Mouse (Mus musculus) MEL (cell line): ENCODE results near the gene Gm13283. TPM values are rescaled to one million over a fixed set of nuclear protein-coding genes. Genes with fewer than 3 reads are reported as not detected.

Source experiments
- DNase-seq: peaks from one replicate; pipeline ENCODE4 v3.0.0; 2011; ENCODE audit warnings: low read depth, low spot score
- H3K27ac ChIP-seq: 2 replicates; pipeline ENCODE4 v1.5.1; 2012; ENCODE audit warnings: low read depth, mild to moderate bottlenecking, control low read depth, low read length, moderate library complexity; ENCODE audit not compliant: control insufficient read depth
- H3K27me3 ChIP-seq, 2 experiments: fragments of 150-350 bp in 1 of 2; sonication (generic) in 1 of 2; 2 replicates each; pipeline ENCODE4 v1.6.1; 2012; ENCODE audit warnings: low read length in 2 of 2, mild to moderate bottlenecking in 2 of 2, improper control_type of control experiment in 1 of 2, moderate library complexity in 1 of 2; ENCODE audit not compliant: insufficient read depth in 2 of 2, control insufficient read depth in 1 of 2
- H3K36me3 ChIP-seq, 2 experiments: 2 replicates each; pipeline ENCODE4 v1.6.1; 2012 to 2014; ENCODE audit warnings: low read length in 2 of 2, improper control_type of control experiment in 1 of 2, inconsistent platforms in 1 of 2, mild to moderate bottlenecking in 1 of 2; ENCODE audit not compliant: insufficient read depth in 2 of 2, control insufficient read depth in 1 of 2
- H3K4me1 ChIP-seq, 2 experiments: fragments of 150-350 bp in 1 of 2; sonication (generic) in 1 of 2; 2 replicates each; pipeline ENCODE4 v1.6.1; 2012; ENCODE audit warnings: low read length in 2 of 2, improper control_type of control experiment in 1 of 2, mild to moderate bottlenecking in 1 of 2; ENCODE audit not compliant: insufficient read depth in 2 of 2, control insufficient read depth in 1 of 2
- H3K4me3 ChIP-seq, 2 experiments: fragments of 150-350 bp in 1 of 2; sonication (generic) in 1 of 2; 2 replicates each; pipeline ENCODE4 v1.5.1; 2012; ENCODE audit warnings: low read depth in 2 of 2, low read length in 2 of 2, mild to moderate bottlenecking in 2 of 2, moderate library complexity in 2 of 2, control low read depth in 1 of 2, improper control_type of control experiment in 1 of 2; ENCODE audit not compliant: control insufficient read depth in 1 of 2, insufficient read depth in 1 of 2
- H3K79me2 ChIP-seq: 2 replicates; pipeline ENCODE4 v1.6.1; 2012; ENCODE audit warnings: mild to moderate bottlenecking, low read length, moderate library complexity; ENCODE audit not compliant: control insufficient read depth, poor library complexity, insufficient read depth
- H3K9ac ChIP-seq: 2 replicates; pipeline ENCODE4 v1.6.1; 2012; ENCODE audit warnings: low read depth, mild to moderate bottlenecking, control low read depth, low read length, moderate library complexity; ENCODE audit not compliant: control insufficient read depth, poor library complexity, severe bottlenecking
- H3K9me3 ChIP-seq: fragments of 150-350 bp; sonication (generic); replicated peaks from 2 replicates; pipeline ENCODE4 v1.6.1; 2012; ENCODE audit warnings: mild to moderate bottlenecking, low read length, improper control_type of control experiment, moderate library complexity; ENCODE audit not compliant: insufficient read depth
- BHLHE40 ChIP-seq: IDR thresholded peaks from 2 replicates; pipeline ENCODE4 v1.6.1; 2012; ENCODE audit warnings: low read depth, mild to moderate bottlenecking, inconsistent platforms, low read length, improper control_type of control experiment, borderline replicate concordance
- CHD1 ChIP-seq: IDR thresholded peaks from 2 replicates; pipeline ENCODE4 v1.6.1; 2012; ENCODE audit warnings: low read depth, mild to moderate bottlenecking, inconsistent platforms, low read length, improper control_type of control experiment
- CHD2 ChIP-seq: IDR thresholded peaks from 2 replicates; pipeline ENCODE4 v1.6.1; 2011; ENCODE audit warnings: low read length, improper control_type of control experiment
- CTCF ChIP-seq, 3 experiments: IDR thresholded peaks in 2 of 3; conservative IDR thresholded peaks in 1 of 3; 2 replicates each; pipeline ENCODE4 v1.5.1; 2011 to 2012; ENCODE audit warnings: low read length in 3 of 3, low read depth in 2 of 3, mild to moderate bottlenecking in 2 of 3, improper control_type of control experiment in 1 of 3, inconsistent platforms in 1 of 3, mixed read lengths in 1 of 3, moderate library complexity in 1 of 3; ENCODE audit not compliant: control insufficient read depth in 1 of 3, insufficient read depth in 1 of 3, poor library complexity in 1 of 3, severe bottlenecking in 1 of 3
- EP300 ChIP-seq, 2 experiments: IDR thresholded peaks; 2 replicates each; pipeline ENCODE4 v1.6.1; 2011; ENCODE audit warnings: improper control_type of control experiment in 2 of 2, low read length in 2 of 2, low read depth in 1 of 2, mild to moderate bottlenecking in 1 of 2
- ETS1 ChIP-seq: IDR thresholded peaks from 2 replicates; pipeline ENCODE4 v1.6.1; 2012; ENCODE audit warnings: low read depth, mild to moderate bottlenecking, inconsistent platforms, low read length, improper control_type of control experiment, moderate library complexity
- GATA1 ChIP-seq: IDR thresholded peaks from 2 replicates; pipeline ENCODE4 v1.6.1; 2011; ENCODE audit warnings: low read depth, low read length, improper control_type of control experiment
- HCFC1 ChIP-seq: IDR thresholded peaks from 2 replicates; pipeline ENCODE4 v1.6.1; 2012; ENCODE audit warnings: low read depth, mild to moderate bottlenecking, inconsistent platforms, low read length, improper control_type of control experiment, moderate library complexity
- KAT2A ChIP-seq: conservative IDR thresholded peaks from 2 replicates; pipeline ENCODE4 v1.6.1; 2012; ENCODE audit warnings: low read depth, low read length, improper control_type of control experiment, inconsistent platforms
- MAZ ChIP-seq: IDR thresholded peaks from 2 replicates; pipeline ENCODE4 v1.6.1; 2012; ENCODE audit warnings: low read depth, mild to moderate bottlenecking, inconsistent platforms, low read length, improper control_type of control experiment
- MEF2A ChIP-seq: IDR thresholded peaks from 2 replicates; pipeline ENCODE4 v1.6.1; 2014; ENCODE audit warnings: low read depth, mild to moderate bottlenecking, inconsistent platforms, low read length, improper control_type of control experiment; ENCODE audit not compliant: poor library complexity, insufficient replicate concordance, severe bottlenecking; ENCODE audit errors: extremely low read depth
- MXI1 ChIP-seq: IDR thresholded peaks from 2 replicates; pipeline ENCODE4 v1.6.1; 2011; ENCODE audit warnings: mild to moderate bottlenecking, low read depth, low read length, improper control_type of control experiment
- MYB ChIP-seq: IDR thresholded peaks from 2 replicates; pipeline ENCODE4 v1.6.1; 2011; ENCODE audit warnings: mild to moderate bottlenecking, low read depth, low read length, improper control_type of control experiment
- MYC ChIP-seq: IDR thresholded peaks from 2 replicates; pipeline ENCODE4 v1.6.1; 2011; ENCODE audit warnings: low read depth, mild to moderate bottlenecking, low read length, improper control_type of control experiment, moderate library complexity
- NRF1 ChIP-seq: IDR thresholded peaks from 2 replicates; pipeline ENCODE4 v1.6.1; 2014; ENCODE audit warnings: low read depth, mild to moderate bottlenecking, inconsistent platforms, low read length, improper control_type of control experiment, moderate library complexity; ENCODE audit not compliant: poor library complexity, insufficient read depth, severe bottlenecking
- POLR2A ChIP-seq, 2 experiments: IDR thresholded peaks; 2 replicates each; pipeline ENCODE4 v1.6.1; 2011 to 2012; ENCODE audit warnings: low read length in 2 of 2, mild to moderate bottlenecking in 2 of 2, control low read depth in 1 of 2, improper control_type of control experiment in 1 of 2, low read depth in 1 of 2, moderate library complexity in 1 of 2; ENCODE audit not compliant: control insufficient read depth in 1 of 2, insufficient read depth in 1 of 2, poor library complexity in 1 of 2
- RCOR1 ChIP-seq: IDR thresholded peaks from 2 replicates; pipeline ENCODE4 v1.6.1; 2012; ENCODE audit warnings: low read depth, mild to moderate bottlenecking, inconsistent platforms, low read length, improper control_type of control experiment
- SIN3A ChIP-seq: IDR thresholded peaks from 2 replicates; pipeline ENCODE4 v1.6.1; 2012; ENCODE audit warnings: low read length, improper control_type of control experiment, inconsistent platforms
- TBP ChIP-seq: IDR thresholded peaks from 2 replicates; pipeline ENCODE4 v1.8.0; 2011; ENCODE audit warnings: low read depth, low read length, improper control_type of control experiment
- TCF12 ChIP-seq: IDR thresholded peaks from 2 replicates; pipeline ENCODE4 v1.6.1; 2014; ENCODE audit warnings: low read depth, mild to moderate bottlenecking, inconsistent platforms, low read length, improper control_type of control experiment, moderate library complexity
- UBTF ChIP-seq: IDR thresholded peaks from 2 replicates; pipeline ENCODE4 v1.6.1; 2012; ENCODE audit warnings: low read depth, mild to moderate bottlenecking, inconsistent platforms, low read length, improper control_type of control experiment, moderate library complexity, borderline replicate concordance; ENCODE audit not compliant: insufficient read depth
- USF2 ChIP-seq, 2 experiments: IDR thresholded peaks; 2 replicates each; pipeline ENCODE4 v1.6.1; 2011 to 2012; ENCODE audit warnings: improper control_type of control experiment in 2 of 2, low read length in 2 of 2, borderline replicate concordance in 1 of 2, inconsistent platforms in 1 of 2, low read depth in 1 of 2, mild to moderate bottlenecking in 1 of 2; ENCODE audit not compliant: insufficient read depth in 1 of 2
- ZC3H11A ChIP-seq: IDR thresholded peaks from 2 replicates; pipeline ENCODE4 v1.6.1; 2012; ENCODE audit warnings: low read depth, mild to moderate bottlenecking, inconsistent platforms, low read length, improper control_type of control experiment
- polyA plus RNA-seq, 2 experiments: library from polyadenylated mRNA; stranded (reverse) in 1 of 2; unstranded in 1 of 2; fragments of >175 nt in 1 of 2; fragments of >200 nt in 1 of 2; gene quantifications; 2 replicates each; pipeline versions ENCODE4 v1.2.1 to v1.2.4; 2012; ENCODE audit warnings: low replicate concordance in 2 of 2, low read depth in 1 of 2; ENCODE audit not compliant: insufficient read length in 2 of 2, insufficient read depth in 1 of 2, missing spikeins in 1 of 2
- total RNA-seq: library from RNA; depleted of rRNA; stranded (reverse); fragments of 300-350 nt; gene quantifications from 2 replicates; pipeline ENCODE4 v1.2.3, GENCODE M21; 2012

Gene Gm13283
- total and polyA plus RNA-seq, 3 experiments, result not detected

DNA sequence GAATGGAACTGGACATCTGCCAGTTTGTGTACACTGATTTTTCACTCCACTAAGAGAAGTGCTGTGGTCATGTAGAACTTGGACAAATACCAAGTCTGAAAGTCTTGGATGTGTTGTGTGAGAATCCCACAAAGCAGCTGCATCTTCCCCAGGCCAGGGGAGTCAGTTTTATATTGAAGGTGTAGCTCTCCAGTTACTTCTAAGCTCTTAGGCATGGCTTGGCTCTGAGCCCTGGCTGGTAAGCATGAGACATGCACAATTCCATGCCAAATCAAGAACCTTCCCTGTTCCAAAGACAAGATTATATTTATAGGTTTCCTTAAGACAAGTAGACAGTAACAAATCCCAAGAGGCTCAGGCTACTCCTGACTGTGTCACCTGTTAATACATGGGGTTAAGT, 44.9 kb upstream of the Gm13283 start (continued):
- TF ChIP-seq POLR2A (IDR thresholded peaks at IDR 0.05; ENCODE audit: control insufficient read depth in 1 of 2, insufficient read depth in 1 of 2, low read depth in 1 of 2, low read length in 2 of 2, poor library complexity in 1 of 2) (no peak), MEF2A (no peak)
- TF ChIP-seq, all 39 proteins: peak for 0

DNA sequence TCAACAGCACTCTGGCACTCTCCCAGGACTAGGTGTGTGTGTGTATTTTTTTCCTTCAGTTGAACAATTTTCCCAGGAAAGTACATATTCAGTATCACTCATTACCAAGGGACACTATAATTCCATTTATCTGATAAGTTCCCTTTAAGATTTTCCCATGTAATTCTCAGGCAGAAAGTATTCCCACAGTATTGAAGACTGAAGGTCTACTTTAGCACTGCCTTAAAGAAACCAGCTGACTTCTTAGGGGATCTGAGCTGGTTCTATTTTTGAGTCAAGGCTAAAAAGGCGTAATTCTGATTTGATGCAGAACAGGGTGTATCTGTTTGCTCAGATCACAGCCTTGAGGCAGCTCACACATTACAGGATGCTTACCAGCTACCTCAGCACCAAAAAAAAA, 41.2 kb upstream of the Gm13283 start:
- Histone ChIP-seq H3K79me2 (peaks cover 50% of the 10 kb centered on the region), H3K36me3 (peaks cover 20 to 31% of the 10 kb centered on the region in 2 experiments; a peak in 3 of 4 replicates), H3K4me1 (peaks cover 14 to 15% of the 10 kb centered on the region in 2 experiments), H3K4me3 (peak overlapping the region; percentile 36 to 98), H3K9me3 (no peaks in the 10 kb centered on the region), H3K27ac (no peak overlapping the region), H3K9ac (peak overlapping the region; percentile 24), H3K27me3 (no peaks in the 10 kb centered on the region)
- no peak for DNase-seq
- TF ChIP-seq EP300 (IDR thresholded peaks at IDR 0.05; ENCODE audit: low read depth in 1 of 2, low read length in 2 of 2), result no peak
- TF ChIP-seq CHD2, result no peak
- no peak for TF ChIP-seq ETS1
- no peak for TF ChIP-seq UBTF
- no peak for TF ChIP-seq USF2 (IDR thresholded peaks at IDR 0.05; ENCODE audit: borderline replicate concordance in 1 of 2, insufficient read depth in 1 of 2, low read depth in 1 of 2, low read length in 2 of 2)
- TF ChIP-seq GATA1, result no peak
- TF ChIP-seq TCF12, result no peak
- TF ChIP-seq BHLHE40, result no peak
- TF ChIP-seq NRF1, result no peak
- no peak for TF ChIP-seq MYC
- no peak for TF ChIP-seq POLR2A (IDR thresholded peaks at IDR 0.05; ENCODE audit: control insufficient read depth in 1 of 2, insufficient read depth in 1 of 2, low read depth in 1 of 2, low read length in 2 of 2, poor library complexity in 1 of 2)
- TF ChIP-seq, all 39 proteins: peak for 0

DNA sequence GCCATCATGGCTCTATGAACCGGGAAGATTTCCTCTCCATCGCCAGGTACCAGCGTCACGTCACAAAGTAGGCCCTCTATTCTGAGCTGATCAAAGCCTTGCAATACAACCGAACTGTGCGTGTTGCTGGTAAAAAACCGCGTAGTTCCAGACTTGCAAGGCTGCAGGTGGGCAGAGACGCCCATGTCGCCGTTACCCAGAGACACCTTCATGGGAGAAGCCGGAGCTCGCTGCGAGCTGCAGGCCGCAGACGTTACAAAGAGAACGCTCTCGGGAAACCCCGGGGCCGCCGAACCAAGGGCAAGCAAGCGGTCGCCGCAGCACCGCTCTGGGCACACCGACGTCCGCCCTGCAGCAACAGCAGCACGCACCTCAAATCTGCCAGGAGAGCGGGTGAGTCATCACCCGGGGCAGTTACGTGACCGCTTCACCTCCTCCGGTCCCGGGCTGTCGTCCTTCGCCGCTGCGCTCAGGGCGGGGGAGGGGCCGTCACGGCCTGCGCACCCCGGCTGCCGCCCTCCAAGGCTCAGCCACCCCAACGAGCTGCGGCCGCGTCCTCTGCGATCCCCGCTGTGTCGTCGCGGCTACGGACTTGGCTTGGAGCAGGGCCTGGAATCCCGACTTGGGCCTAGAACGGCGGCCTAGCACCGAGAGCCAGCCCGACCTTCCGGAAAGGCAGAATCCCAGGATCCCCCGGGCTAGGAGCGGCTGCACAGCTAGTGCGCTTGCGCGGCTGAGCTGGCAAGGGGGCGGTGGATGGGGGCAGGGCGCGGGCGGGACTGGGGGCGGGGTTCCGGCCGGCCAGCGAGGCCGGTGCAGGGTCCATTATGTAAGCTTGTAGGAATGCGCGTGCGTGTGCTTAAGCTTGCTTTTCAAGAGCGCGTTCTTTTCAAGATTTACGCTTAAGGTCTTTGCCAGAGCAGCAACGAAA, 37.9 kb upstream of the Gm13283 start, which contains the start of the genes Gm26566 and Klhl9:
TSS of gene Gm26566 (plus strand) at position 15 of the 931 bp plus-strand sequence.
TSS of gene Klhl9 (minus strand) at position 675 of the 931 bp plus-strand sequence.
- H3K9me3 ChIP-seq, result no peaks in the 10 kb centered on the region
- peaks cover 17 to 22% of the 10 kb centered on the region in 2 experiments; a peak in 3 of 4 replicates for H3K36me3 ChIP-seq
- peak within 1 kb of the TSS; percentile 89 for H3K27ac ChIP-seq
- peaks cover 38% of the 10 kb centered on the region for H3K79me2 ChIP-seq
- H3K27me3 ChIP-seq, result no peaks in the 10 kb centered on the region; a peak in 1 of 4 replicates
- peak within 1 kb of the TSS; percentile 98 to 99 for H3K4me3 ChIP-seq
- peak; percentile 94 for DNase-seq
- H3K4me1 ChIP-seq, result peaks cover 15 to 17% of the 10 kb centered on the region in 2 experiments
- H3K9ac ChIP-seq, result peak within 1 kb of the TSS; percentile 99
- peak; percentile 57; the same call in 1 of the 2 replicates for TF ChIP-seq TBP
- TF ChIP-seq KAT2A, result peak; percentile 60
- TF ChIP-seq MXI1, result peak; percentile 85; the same call in 1 of the 2 replicates
- TF ChIP-seq HCFC1, result peak; percentile 83
- peak; percentile 55 for TF ChIP-seq SIN3A
- 0 out of 2 replicates have a peak, but pooled peaks have one; percentile 45 for TF ChIP-seq UBTF
- no peak for TF ChIP-seq ZC3H11A
- TF ChIP-seq RCOR1, result 0 out of 2 replicates have a peak, but pooled peaks have one; percentile 15
- TF ChIP-seq POLR2A (IDR thresholded peaks at IDR 0.05; ENCODE audit: control insufficient read depth in 1 of 2, insufficient read depth in 1 of 2, low read depth in 1 of 2, low read length in 2 of 2, poor library complexity in 1 of 2), result peak; percentile 80; a peak in 3 of 4 replicates
- TF ChIP-seq CHD2, result 0 out of 2 replicates have a peak, but pooled peaks have one; percentile 27
- no peak for TF ChIP-seq CHD1
- no peak for TF ChIP-seq MYB
- no peak for TF ChIP-seq MYC
- 0 out of 2 replicates have a peak, but pooled peaks have one; percentile 59 for TF ChIP-seq MAZ
- no peak for TF ChIP-seq CTCF (IDR thresholded peaks at IDR 0.05 in 2 of 3, conservative IDR thresholded peaks at IDR 0.05 in 1 of 3; ENCODE audit: control insufficient read depth in 1 of 3, insufficient read depth in 1 of 3, low read depth in 2 of 3, low read length in 3 of 3, poor library complexity in 1 of 3, severe bottlenecking in 1 of 3)
- TF ChIP-seq EP300 (IDR thresholded peaks at IDR 0.05; ENCODE audit: low read depth in 1 of 2, low read length in 2 of 2), result 0 out of 4 replicates have a peak, but pooled peaks of 1 of the 2 experiments have one; percentile 4
- peak; percentile 59; the same call in 1 of the 2 replicates for TF ChIP-seq TCF12
- TF ChIP-seq NRF1, result peak; percentile 76
